Mouse (Mus musculus) forebrain, embryonic 13.5 days (tissue): ENCODE results near the gene Nebl. TPM values are rescaled to one million over a fixed set of nuclear protein-coding genes. Genes with fewer than 3 reads are reported as not detected.

Experiments used
- ATAC-seq: fragments of 200-750 bp; cut with Nextera tagmentation; 2 replicates; pipeline ENCODE4 v1.8.0; 2017
- H3K27ac ChIP-seq: fragments of 300-500 bp; sonication (generic); 2 replicates; pipeline ENCODE4 v1.5.1; 2015; ENCODE audit warnings: inconsistent platforms, mild to moderate bottlenecking, moderate library complexity
- H3K27me3 ChIP-seq: fragments of 300-500 bp; sonication (generic); 2 replicates; pipeline ENCODE4 v1.6.1; 2015; ENCODE audit warnings: mild to moderate bottlenecking, inconsistent platforms
- H3K36me3 ChIP-seq: fragments of 300-500 bp; sonication (generic); 2 replicates; pipeline ENCODE4 v1.6.1; 2015; ENCODE audit warnings: mild to moderate bottlenecking, inconsistent platforms; ENCODE audit not compliant: poor library complexity, severe bottlenecking
- H3K4me1 ChIP-seq: fragments of 300-500 bp; sonication (generic); 2 replicates; pipeline ENCODE4 v1.6.1; 2015; ENCODE audit warnings: inconsistent platforms
- H3K4me2 ChIP-seq: fragments of 300-500 bp; sonication (generic); 2 replicates; pipeline ENCODE4 v1.6.1; 2015; ENCODE audit warnings: inconsistent platforms, mild to moderate bottlenecking, moderate library complexity
- H3K4me3 ChIP-seq: fragments of 300-500 bp; sonication (generic); 2 replicates; pipeline ENCODE4 v1.5.1; 2015; ENCODE audit warnings: mild to moderate bottlenecking, inconsistent platforms
- H3K9ac ChIP-seq: fragments of 300-500 bp; sonication (generic); 2 replicates; pipeline ENCODE4 v1.6.1; 2015; ENCODE audit warnings: mild to moderate bottlenecking, inconsistent platforms
- H3K9me3 ChIP-seq: fragments of 300-500 bp; sonication (generic); replicated peaks from 2 replicates; pipeline ENCODE4 v1.6.1; 2016; ENCODE audit warnings: inconsistent platforms
- WGBS: fragments of 180-500 bp; shearing (Covaris S2); methylation state at CpG from one replicate; pipeline ENCODE4 v1.1.7; 2015; 5-methylcytosine and 5-hydroxymethylcytosine counted together
- polyA plus RNA-seq: library from polyadenylated mRNA; unstranded; fragments of >200 nt; fragmentation: Nextera tagmentation; extraction: Ambion mirVana; gene quantifications from 2 replicates; pipeline ENCODE4 v1.2.1, GENCODE M21; 2015

The Nebl gene
- polyA plus RNA-seq, 1 experiment from 2014 or later, result 4.5 TPM

DNA sequence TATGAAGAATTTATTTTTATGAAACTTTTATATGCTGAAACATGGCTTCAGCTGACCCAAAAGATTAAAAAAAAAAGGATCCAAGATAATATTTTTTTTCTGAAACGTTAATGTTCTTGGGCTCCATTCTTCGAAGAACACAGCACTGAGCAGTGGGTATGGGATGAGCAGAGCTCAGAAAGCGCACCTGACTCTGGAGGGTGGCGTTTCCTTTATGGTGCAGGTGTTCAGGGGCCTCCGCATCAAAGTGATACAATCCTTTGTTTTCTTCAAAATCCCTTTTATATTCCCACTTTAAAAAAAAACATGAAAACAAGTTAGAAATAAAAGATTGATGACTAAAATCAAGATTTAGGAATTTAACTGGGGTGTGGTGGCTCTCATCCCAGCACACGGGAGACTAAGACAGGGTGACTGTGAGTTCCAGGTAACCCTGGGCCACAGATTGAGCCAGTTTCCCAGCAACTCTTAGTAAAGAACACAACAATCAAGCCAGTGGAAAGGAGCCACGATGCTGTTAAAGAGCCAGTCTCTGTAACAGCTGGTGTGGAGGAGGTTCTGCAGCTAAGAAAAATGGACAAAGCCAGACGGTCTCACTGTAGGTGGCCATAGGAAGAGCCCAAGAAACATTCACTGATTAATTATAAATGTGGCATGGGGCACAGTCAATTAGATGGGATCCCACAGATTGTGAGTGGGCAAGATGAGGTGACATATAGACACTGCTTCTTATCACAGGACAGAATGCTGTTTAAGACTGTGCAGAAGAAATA, 317.6 kb downstream of the Nebl start:
- Histone ChIP-seq H3K4me2 (no peak overlapping the region), H3K27me3 (no peaks in the 10 kb centered on the region), H3K4me3 (no peak overlapping the region), H3K9me3 (no peaks in the 10 kb centered on the region), H3K9ac (no peak overlapping the region), H3K36me3 (no peaks in the 10 kb centered on the region), H3K4me1 (no peaks in the 10 kb centered on the region), H3K27ac (no peak overlapping the region)
- WGBS, result 68% methylated on average over 8 of the region's 8 CpGs
- ATAC-seq, result no peak

GRCm38 (mm10) chr2:17409276-17409675, 322.0 kb downstream of the Nebl start:
- Histone ChIP-seq H3K27ac (no peak overlapping the region), H3K36me3 (no peaks in the 10 kb centered on the region), H3K4me2 (no peak overlapping the region), H3K9me3 (no peaks in the 10 kb centered on the region), H3K4me1 (no peaks in the 10 kb centered on the region), H3K4me3 (no peak overlapping the region), H3K27me3 (no peaks in the 10 kb centered on the region), H3K9ac (no peak overlapping the region)
- no peak for ATAC-seq
- WGBS, result 85% methylated on average over 5 of the region's 5 CpGs

DNA sequence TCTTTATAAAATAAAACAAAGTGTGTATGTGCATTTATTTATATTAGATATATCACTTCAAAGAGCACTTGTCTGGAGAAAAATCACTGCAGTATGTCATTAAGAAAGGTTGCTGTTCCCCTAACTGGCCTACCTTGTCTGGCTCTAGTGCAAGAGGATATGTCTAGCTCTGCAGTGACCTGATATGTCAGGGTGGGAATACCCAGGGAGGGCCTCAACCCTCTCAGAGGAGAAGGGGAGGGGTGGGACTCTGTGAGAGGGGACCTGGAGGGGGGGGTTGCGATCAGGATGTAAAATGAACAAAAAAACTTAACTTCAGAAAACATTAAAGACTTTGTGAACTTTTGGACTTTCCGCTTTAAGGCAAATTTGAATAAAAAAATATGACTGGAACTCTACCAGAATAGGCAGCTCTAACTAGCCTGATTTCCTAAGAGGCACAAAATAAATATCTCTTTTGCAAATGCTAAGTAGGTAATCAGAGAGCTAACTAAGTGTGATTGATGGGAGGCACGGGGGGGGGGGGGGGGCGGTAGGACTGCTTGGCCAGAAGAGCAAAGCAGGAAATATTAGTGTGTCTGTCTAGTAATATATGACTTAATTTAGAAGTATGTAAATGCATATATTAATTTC, 325.2 kb downstream of the Nebl start:
- no peak for ATAC-seq
- Histone ChIP-seq H3K9ac (no peak overlapping the region), H3K4me3 (no peak overlapping the region), H3K27ac (no peak overlapping the region), H3K27me3 (no peaks in the 10 kb centered on the region), H3K4me1 (no peaks in the 10 kb centered on the region), H3K9me3 (no peaks in the 10 kb centered on the region), H3K4me2 (no peak overlapping the region), H3K36me3 (no peaks in the 10 kb centered on the region)
- WGBS, result 67% methylated on average over 4 of the region's 4 CpGs

DNA sequence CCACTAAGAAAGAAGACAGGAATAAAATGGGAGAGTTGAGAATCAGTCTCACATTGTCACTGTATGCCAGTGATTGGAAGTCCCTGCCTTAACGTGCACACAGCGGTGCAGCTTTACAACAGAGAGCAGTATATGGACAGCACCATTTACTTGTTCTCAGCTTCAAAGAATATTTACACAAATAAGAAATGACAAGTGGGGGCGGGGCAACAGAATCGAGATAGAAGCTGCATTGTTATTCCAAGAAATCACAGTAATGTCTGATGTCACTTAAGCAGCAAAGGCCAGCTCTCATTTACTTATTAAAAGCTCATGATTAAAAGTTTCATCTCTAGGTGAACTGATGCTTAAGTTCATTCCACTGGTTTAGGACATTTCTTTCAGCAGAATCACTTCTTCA, 328.8 kb downstream of the Nebl start:
- WGBS, result 66% methylated on average over 4 of the region's 4 CpGs
- no peak for ATAC-seq
- no peak overlapping the region for H3K9ac ChIP-seq

GRCm38 (mm10) chr2:17396235-17396634, 335.0 kb downstream of the Nebl start:
- Histone ChIP-seq H3K27me3 (no peaks in the 10 kb centered on the region), H3K27ac (no peak overlapping the region), H3K9me3 (no peaks in the 10 kb centered on the region), H3K9ac (no peak overlapping the region), H3K36me3 (no peaks in the 10 kb centered on the region), H3K4me1 (no peaks in the 10 kb centered on the region), H3K4me3 (no peak overlapping the region), H3K4me2 (no peak overlapping the region)
- ATAC-seq, result no peak
- WGBS, result 86% methylated on average over 5 of the region's 5 CpGs

More for the DNA sequence above, 328.8 kb downstream of the Nebl start:
- no peaks in the 10 kb centered on the region for H3K9me3 ChIP-seq
- no peaks in the 10 kb centered on the region for H3K4me1 ChIP-seq
- no peak overlapping the region for H3K4me3 ChIP-seq
- H3K36me3 ChIP-seq, result no peaks in the 10 kb centered on the region
- no peaks in the 10 kb centered on the region for H3K27me3 ChIP-seq
- H3K27ac ChIP-seq, result no peak overlapping the region
- H3K4me2 ChIP-seq, result no peak overlapping the region

- ATAC-seq, result no peak
- Histone ChIP-seq H3K4me3 (no peak overlapping the region), H3K4me2 (no peak overlapping the region), H3K4me1 (no peaks in the 10 kb centered on the region), H3K9ac (no peak overlapping the region), H3K27ac (no peak overlapping the region), H3K9me3 (no peaks in the 10 kb centered on the region), H3K27me3 (no peaks in the 10 kb centered on the region), H3K36me3 (no peaks in the 10 kb centered on the region)
- WGBS, result 86% methylated on average over 5 of the region's 5 CpGs
These were observed 339.9 kb downstream of the Nebl start for GRCm38 (mm10) chr2:17391389-17391788.

DNA sequence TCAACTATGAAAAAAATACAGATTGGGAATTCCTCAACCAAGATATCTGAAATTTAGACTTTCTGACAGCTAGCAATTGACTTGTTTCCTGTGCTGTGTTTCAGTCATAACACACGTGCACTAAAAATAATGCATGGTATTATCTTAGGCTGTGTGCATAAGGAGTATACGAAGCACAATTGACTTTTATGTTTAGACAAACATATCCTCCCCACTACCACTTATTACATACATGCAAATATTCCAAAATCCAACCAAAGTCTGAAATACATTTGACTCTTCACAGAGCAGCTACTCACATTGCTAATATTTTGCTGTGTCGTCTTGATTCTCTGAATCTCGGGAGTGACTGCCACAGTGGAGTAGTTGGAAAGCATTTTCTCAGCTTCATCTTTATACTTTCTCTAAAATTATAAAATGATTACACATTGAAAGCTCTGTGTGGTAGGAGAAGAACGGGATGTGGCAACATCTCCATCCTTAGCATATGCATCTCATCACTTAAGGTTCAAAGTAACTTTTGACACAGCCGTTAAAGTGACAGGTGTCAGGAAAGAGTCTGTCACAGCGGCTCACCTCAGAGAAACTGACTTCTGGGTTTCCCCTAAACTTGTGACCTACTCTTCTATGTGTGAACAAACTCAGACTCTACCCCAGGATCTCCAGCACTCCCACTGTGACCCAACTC, 340.6 kb downstream of the Nebl start:
- no peak overlapping the region for H3K9ac ChIP-seq
- no peaks in the 10 kb centered on the region for H3K36me3 ChIP-seq
- no peaks in the 10 kb centered on the region for H3K27me3 ChIP-seq
- no peak overlapping the region for H3K4me2 ChIP-seq
- H3K4me3 ChIP-seq, result no peak overlapping the region
- no peaks in the 10 kb centered on the region for H3K4me1 ChIP-seq
- no peaks in the 10 kb centered on the region for H3K9me3 ChIP-seq
- WGBS, result 93% methylated on average over 7 of the region's 7 CpGs
- H3K27ac ChIP-seq, result no peak overlapping the region
- no peak for ATAC-seq

DNA sequence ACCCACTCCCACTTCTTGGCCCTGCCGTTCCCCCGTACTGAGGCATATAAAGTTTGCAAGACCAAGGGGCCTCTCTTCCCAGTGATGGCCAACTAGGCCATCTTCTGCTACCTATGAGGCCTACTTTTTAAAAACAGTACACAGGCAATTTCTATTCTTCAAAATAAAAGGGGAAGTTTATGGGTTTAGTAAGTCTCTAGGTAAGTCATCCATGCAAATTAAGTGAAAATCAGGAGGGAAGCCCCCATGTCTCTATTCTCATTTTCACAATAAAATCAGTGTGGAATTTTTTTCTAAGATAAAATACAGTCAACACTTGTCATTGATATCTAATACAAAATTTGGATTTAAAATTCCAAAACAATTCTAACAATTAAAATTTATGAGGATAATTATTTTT, 341.4 kb downstream of the Nebl start:
- Histone ChIP-seq H3K4me2 (no peak overlapping the region), H3K9ac (no peak overlapping the region), H3K27me3 (no peaks in the 10 kb centered on the region), H3K36me3 (no peaks in the 10 kb centered on the region), H3K4me3 (no peak overlapping the region), H3K9me3 (no peaks in the 10 kb centered on the region), H3K27ac (no peak overlapping the region), H3K4me1 (no peaks in the 10 kb centered on the region)
- ATAC-seq, result no peak
- WGBS, result 92% methylated on average over 2 of the region's 2 CpGs

- no peak for ATAC-seq
- Histone ChIP-seq H3K4me3 (no peak overlapping the region), H3K27me3 (no peaks in the 10 kb centered on the region), H3K36me3 (no peaks in the 10 kb centered on the region), H3K27ac (no peak overlapping the region), H3K4me1 (no peaks in the 10 kb centered on the region), H3K9me3 (no peaks in the 10 kb centered on the region), H3K9ac (no peak overlapping the region), H3K4me2 (no peak overlapping the region)
- 94% methylated on average over 4 of the region's 4 CpGs for WGBS
These were observed 341.9 kb downstream of the Nebl start for GRCm38 (mm10) chr2:17389379-17389778.

DNA sequence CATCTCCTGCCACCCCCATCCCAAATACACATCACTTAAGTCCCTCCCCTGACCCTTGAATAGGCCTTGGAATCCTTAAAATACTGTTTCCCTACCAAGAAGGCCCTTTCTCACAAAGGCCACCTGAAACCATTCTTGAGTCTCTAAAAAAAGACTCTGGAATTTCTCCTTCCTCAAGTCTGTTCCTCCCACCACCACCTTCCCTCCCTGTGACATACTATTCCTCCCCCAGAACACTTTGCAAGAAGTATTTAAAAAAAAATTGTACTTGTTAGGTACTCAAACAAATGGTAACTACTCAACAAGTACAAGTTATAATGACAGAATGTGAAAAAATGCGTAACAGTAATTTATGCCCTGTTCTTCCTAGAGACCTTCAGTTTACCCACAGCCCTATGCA, 349.0 kb downstream of the Nebl start:
- ATAC-seq, result no peak
- 96% methylated on average over 1 of the region's 1 CpGs for WGBS
- H3K9ac ChIP-seq, result no peak overlapping the region
- H3K4me3 ChIP-seq, result no peak overlapping the region
- no peaks in the 10 kb centered on the region for H3K9me3 ChIP-seq
- H3K27me3 ChIP-seq, result no peaks in the 10 kb centered on the region
- no peaks in the 10 kb centered on the region for H3K36me3 ChIP-seq
- H3K27ac ChIP-seq, result no peak overlapping the region
- no peak overlapping the region for H3K4me2 ChIP-seq
- H3K4me1 ChIP-seq, result no peaks in the 10 kb centered on the region

- H3K9ac ChIP-seq, result no peak overlapping the region
- H3K27me3 ChIP-seq, result no peaks in the 10 kb centered on the region
- H3K9me3 ChIP-seq, result no peaks in the 10 kb centered on the region
- H3K36me3 ChIP-seq, result no peaks in the 10 kb centered on the region
- H3K27ac ChIP-seq, result no peak overlapping the region
- H3K4me2 ChIP-seq, result no peak overlapping the region
- no peak for ATAC-seq
- WGBS, result 85% methylated on average over 2 of the region's 2 CpGs
- H3K4me3 ChIP-seq, result no peak overlapping the region
- no peaks in the 10 kb centered on the region for H3K4me1 ChIP-seq
These were observed 355.3 kb downstream of the Nebl start for GRCm38 (mm10) chr2:17375916-17376315.

- H3K4me2 ChIP-seq, result no peak overlapping the region
- no peak overlapping the region for H3K27ac ChIP-seq
- ATAC-seq, result no peak
- 93% methylated on average over 5 of the region's 5 CpGs for WGBS
- no peaks in the 10 kb centered on the region for H3K36me3 ChIP-seq
- H3K27me3 ChIP-seq, result no peaks in the 10 kb centered on the region
- no peak overlapping the region for H3K4me3 ChIP-seq
- no peaks in the 10 kb centered on the region for H3K4me1 ChIP-seq
- no peak overlapping the region for H3K9ac ChIP-seq
- no peaks in the 10 kb centered on the region for H3K9me3 ChIP-seq
These were observed 365.6 kb downstream of the Nebl start for GRCm38 (mm10) chr2:17365671-17366070.
